Mouse (Mus musculus): ENCODE measurements around the gene Gm7694. TPM values are rescaled to one million over a fixed set of nuclear protein-coding genes. Genes with fewer than 3 reads are reported as not detected.

Gm7694 gene
- polyA plus RNA-seq (2012; rRNA removed) = 3.8 TPM in 2 replicates

GRCm38 (mm10) chr1:170306232-170306631 is at the start of gene Gm7694:
Gene Gm7694 (minus strand): TSS chr1:170306332.

GRCm38 (mm10) chr1:170308503-170308902 is 2.4 kb upstream of the Gm7694 start, which contains the start of gene Spata46:
Gene Spata46 (plus strand): TSS chr1:170308803.

GRCm38 (mm10) chr1:170277016-170277415 is 29.1 kb downstream of the Gm7694 start, which contains the start of gene Sh2d1b1:
Gene Sh2d1b1 (plus strand): TSS chr1:170277320.

Other genes with a start within 250 kb of the Gm7694 start
- 4.3 and 5.1 TPM in 2 replicates for gene Ddr2, start 195.6 kb downstream of the Gm7694 start, polyA plus RNA-seq (2012; rRNA removed)
- gene Uap1, start 131.4 kb downstream of the Gm7694 start, polyA plus RNA-seq (2012; rRNA removed) = 38.5 and 39.6 TPM in 2 replicates
- 28.3 and 31.4 TPM in 2 replicates for gene Uhmk1, start 90.9 kb downstream of the Gm7694 start, polyA plus RNA-seq (2012; rRNA removed)
- gene Sh2d1b2, start 73.6 kb downstream of the Gm7694 start, polyA plus RNA-seq (2012; rRNA removed) = 0.07 TPM in 1 of 2 replicates, not detected in the other
- gene Sh2d1b1, start 29.0 kb downstream of the Gm7694 start, polyA plus RNA-seq (2012; rRNA removed) = not detected in 2 replicates
- gene Spata46, start 2.5 kb upstream of the Gm7694 start, polyA plus RNA-seq (2012; rRNA removed) = not detected in 2 replicates